In genomic region chr1:118448214-118448613, GRCm38 (mm10) we compare ENCODE assay signal across 18 mouse cellular contexts.
"Had no signal": no experiment of that assay in that cellular context is flagged by ENCODE, and none has a peak within 500 bp of the region (broad histone marks: within the 10 kb centered on the region; RNA-seq: fewer than 3 reads in every experiment).

No protein-coding gene starts in this region.

- H3K27ac ChIP-seq: liver, embryonic 14.5 days; midbrain, embryonic 10.5 days; midbrain, embryonic 12.5 days; neural tube, embryonic 13.5 days; neural tube, embryonic 15.5 days; stomach, embryonic 15.5 days had no signal

- H3K9ac ChIP-seq: liver, embryonic 14.5 days; lung, embryonic 14.5 days; midbrain, embryonic 12.5 days; neural tube, embryonic 13.5 days; neural tube, embryonic 15.5 days; stomach, embryonic 15.5 days had no signal

- DNase-seq: lung, adult 18-20 months; lung, embryonic 14.5 days; lung, postnatal 10 days; lung, postnatal 4 days; midbrain, embryonic 14.5 days; right cerebral cortex, postnatal 14 days; right cerebral cortex, postnatal 4 days; thymus, adult 18-20 months; thymus, postnatal 14 days; thymus, postnatal 36 days had no signal

- H3K27me3 ChIP-seq: midbrain, embryonic 12.5 days; neural tube, embryonic 13.5 days; neural tube, embryonic 15.5 days; stomach, embryonic 15.5 days had no signal

- H3K4me3 ChIP-seq: midbrain, embryonic 10.5 days; midbrain, embryonic 12.5 days; myocyte; neural tube, embryonic 13.5 days; neural tube, embryonic 15.5 days; stomach, embryonic 15.5 days had no signal

- H3K4me1 ChIP-seq: stomach, embryonic 15.5 days had no signal

- ATAC-seq: midbrain, embryonic 16.5 days had no signal

- H3K36me3 ChIP-seq: midbrain, embryonic 10.5 days; midbrain, embryonic 12.5 days; neural tube, embryonic 13.5 days; neural tube, embryonic 15.5 days; stomach, embryonic 15.5 days had no signal

- H3K4me2 ChIP-seq: lung, embryonic 14.5 days; midbrain, embryonic 12.5 days; neural tube, embryonic 13.5 days; neural tube, embryonic 15.5 days; stomach, embryonic 15.5 days had no signal

- H3K9me3 ChIP-seq: midbrain, embryonic 10.5 days; midbrain, embryonic 12.5 days; neural tube, embryonic 13.5 days; neural tube, embryonic 15.5 days; stomach, embryonic 15.5 days had no signal
